Mouse (Mus musculus): ENCODE measurements around the gene Hs3st3a1.

DNA sequence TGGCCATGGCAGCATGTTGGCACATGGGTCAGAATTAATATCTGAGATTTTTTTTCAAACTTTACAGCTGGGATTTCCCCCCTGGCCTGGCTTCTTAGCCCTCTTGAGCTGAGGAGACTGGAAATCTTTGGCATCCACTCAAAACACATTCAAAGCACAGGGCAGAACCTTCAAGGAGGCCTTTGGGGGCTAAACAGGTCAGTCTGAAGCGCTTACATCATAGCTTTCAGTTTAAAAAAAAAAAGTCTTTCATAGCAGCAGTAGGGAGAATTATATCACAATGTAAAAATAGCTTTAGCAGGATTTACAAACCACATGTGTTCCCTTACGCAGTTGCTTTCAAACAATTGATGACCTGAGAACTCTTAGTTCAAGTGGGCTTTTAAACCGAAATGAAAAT is 46.3 kb downstream of the Hs3st3a1 start:
- TF ChIP-seq ZC3H11A (IDR thresholded peaks at IDR 0.05; ENCODE audit: low read depth, low read length) (no peak), CTCF (IDR thresholded peaks at IDR 0.05 in 2 of 3, conservative IDR thresholded peaks at IDR 0.05 in 1 of 3; ENCODE audit: control insufficient read depth in 1 of 3, insufficient read depth in 1 of 3, low read depth in 2 of 3, low read length in 3 of 3, poor library complexity in 1 of 3, severe bottlenecking in 1 of 3) (no peak), NRF1 (IDR thresholded peaks at IDR 0.05; ENCODE audit: insufficient read depth, low read depth, low read length, poor library complexity, severe bottlenecking) (no peak), TBP (IDR thresholded peaks at IDR 0.05; ENCODE audit: low read depth, low read length) (no peak), MYC (IDR thresholded peaks at IDR 0.05; ENCODE audit: low read depth, low read length) (no peak), EP300 (IDR thresholded peaks at IDR 0.05; ENCODE audit: low read depth in 1 of 2, low read length in 2 of 2) (no peak), HCFC1 (IDR thresholded peaks at IDR 0.05; ENCODE audit: low read depth, low read length) (no peak), POLR2A (IDR thresholded peaks at IDR 0.05; ENCODE audit: control insufficient read depth in 1 of 2, insufficient read depth in 1 of 2, low read depth in 1 of 2, low read length in 2 of 2, poor library complexity in 1 of 2) (no peak), POLR2AphosphoS2 (IDR thresholded peaks at IDR 0.05; ENCODE audit: low read length) (no peak), ETS1 (IDR thresholded peaks at IDR 0.05; ENCODE audit: low read depth, low read length) (no peak), SIN3A (IDR thresholded peaks at IDR 0.05; ENCODE audit: low read length) (no peak)

Data from MEL (cell line).